Mouse (Mus musculus): ENCODE measurements around the gene Actc1.

GRCm38 (mm10) chr2:114019474-114020209 lies 33.7 kb downstream of the Actc1 start:
- no peak for TF ChIP-seq CTCF (IDR thresholded peaks at IDR 0.05)
- no peak for TF ChIP-seq POLR2A (IDR thresholded peaks at IDR 0.05; ENCODE audit: insufficient read depth, low read depth, low read length)
- TF ChIP-seq EP300 (IDR thresholded peaks at IDR 0.05; ENCODE audit: insufficient read depth, low read depth, low read length) = no peak

All from heart, adult 2 months (tissue).